Mouse (Mus musculus) Muller cell, postnatal 12 days (primary cell): ENCODE measurements around the gene Plcb4.
A peak's percentile ranks its signal among the peaks of the same experiment; 100 is the strongest.

ENCODE experiments used
- DNase-seq: peaks from one replicate; pipeline ENCODE4 v3.0.0-alpha.2; 2015; ENCODE audit errors: inconsistent ontology term

Plcb4 gene

GRCm38 (mm10) chr2:135658486-135659390, at the start of gene Plcb4:
Plcb4 (plus strand) TSS chr2:135659011.
- peak; percentile 87 for DNase-seq

- no peak for DNase-seq
Observed at GRCm38 (mm10) chr2:135614651-135615261, 44.1 kb upstream of the Plcb4 start.

GRCm38 (mm10) chr2:135616090-135616489, 42.7 kb upstream of the Plcb4 start:
- no peak for DNase-seq

GRCm38 (mm10) chr2:135618551-135618950, 40.3 kb upstream of the Plcb4 start:
- DNase-seq: no peak

- DNase-seq: peak; percentile 54
Observed at GRCm38 (mm10) chr2:135619956-135620355, 38.9 kb upstream of the Plcb4 start.

GRCm38 (mm10) chr2:135627821-135628220, 31.0 kb upstream of the Plcb4 start:
- no peak for DNase-seq

- DNase-seq: no peak
Observed at GRCm38 (mm10) chr2:135637227-135637626, 21.6 kb upstream of the Plcb4 start.

GRCm38 (mm10) chr2:135641002-135641401, 17.8 kb upstream of the Plcb4 start:
- no peak for DNase-seq

- peak; percentile 75 for DNase-seq
Observed at GRCm38 (mm10) chr2:135641636-135642035, 17.2 kb upstream of the Plcb4 start.

- DNase-seq: no peak
Observed at GRCm38 (mm10) chr2:135646226-135646625, 12.6 kb upstream of the Plcb4 start.

GRCm38 (mm10) chr2:135646654-135647053, 12.2 kb upstream of the Plcb4 start:
- DNase-seq: no peak

- peak; percentile 15 for DNase-seq
Observed at GRCm38 (mm10) chr2:135647985-135648384, 10.8 kb upstream of the Plcb4 start.

- no peak for DNase-seq
Observed at GRCm38 (mm10) chr2:135650885-135651284, 7.9 kb upstream of the Plcb4 start.

GRCm38 (mm10) chr2:135652040-135652439, 6.8 kb upstream of the Plcb4 start:
- no peak for DNase-seq

- no peak for DNase-seq
Observed at GRCm38 (mm10) chr2:135652451-135652850, 6.4 kb upstream of the Plcb4 start.

- DNase-seq: no peak
Observed at GRCm38 (mm10) chr2:135655948-135656347, 2.9 kb upstream of the Plcb4 start.

- no peak for DNase-seq
Observed at GRCm38 (mm10) chr2:135656586-135656985, 2.2 kb upstream of the Plcb4 start.

- DNase-seq: peak; percentile 71
Observed at GRCm38 (mm10) chr2:135659391-135660180, 775 bp downstream of the Plcb4 start.

GRCm38 (mm10) chr2:135660816-135661215, 2.0 kb downstream of the Plcb4 start:
- DNase-seq: no peak

- DNase-seq: no peak
Observed at GRCm38 (mm10) chr2:135663785-135664184, 5.0 kb downstream of the Plcb4 start.

GRCm38 (mm10) chr2:135667496-135667895, 8.7 kb downstream of the Plcb4 start:
- DNase-seq: no peak

GRCm38 (mm10) chr2:135672459-135673104, 13.8 kb downstream of the Plcb4 start:
- no peak for DNase-seq
